Mouse (Mus musculus) bone marrow, adult 2 months (tissue): ENCODE measurements around the gene Gipc2. TPM values are rescaled to one million over a fixed set of nuclear protein-coding genes. Genes with fewer than 3 reads are reported as not detected.

Experiments used
- H3K27ac ChIP-seq: fragments of 200-500 bp; 2 replicates; pipeline ENCODE4 v1.5.1; 2012; ENCODE audit warnings: low read depth, mild to moderate bottlenecking, control low read depth, inconsistent platforms, low read length; ENCODE audit not compliant: control insufficient read depth, poor library complexity, insufficient read depth
- H3K4me1 ChIP-seq: fragments of 200-500 bp; 2 replicates; pipeline ENCODE4 v1.6.1; 2011; ENCODE audit warnings: low read length; ENCODE audit not compliant: control insufficient read depth, insufficient read depth
- H3K4me3 ChIP-seq: fragments of 200-500 bp; replicated peaks from 2 replicates; pipeline ENCODE3; 2011; ENCODE audit warnings: mild to moderate bottlenecking, low read depth, low read length, control low read depth; ENCODE audit not compliant: control insufficient read depth
- CTCF ChIP-seq: fragments of 200-500 bp; IDR thresholded peaks from 2 replicates; pipeline ENCODE4 v1.5.1; 2011; ENCODE audit warnings: low read length, control low read depth; ENCODE audit not compliant: control insufficient read depth, insufficient read depth
- POLR2A ChIP-seq: fragments of 200-500 bp; IDR thresholded peaks from 2 replicates; pipeline ENCODE4 v1.6.1; 2011; ENCODE audit warnings: low read depth, mild to moderate bottlenecking, control low read depth, low read length, borderline replicate concordance; ENCODE audit not compliant: control insufficient read depth
- WGBS: fragments of 180-500 bp; shearing (Covaris S2); methylation state at CpG from one replicate; pipeline ENCODE4 v1.1.7; 2018; 5-methylcytosine and 5-hydroxymethylcytosine counted together
- polyA plus RNA-seq: library from polyadenylated mRNA; stranded (reverse); fragments of >200 nt; gene quantifications from 2 replicates; pipeline ENCODE4 v1.2.4, GENCODE M21; 2011; ENCODE audit warnings: low replicate concordance; ENCODE audit not compliant: missing spikeins, insufficient read depth, insufficient read length

The Gipc2 gene
- polyA plus RNA-seq, 1 experiment = 4.1 TPM

GRCm38 (mm10) chr3:152111081-152111480 lies 54.9 kb downstream of the Gipc2 start:
- Histone ChIP-seq H3K4me3 (no peak overlapping the region), H3K27ac (no peak overlapping the region), H3K4me1 (peaks cover 3% of the 10 kb centered on the region)
- WGBS = 20% methylated on average over 9 of the region's 9 CpGs
- TF ChIP-seq POLR2A (no peak), CTCF (peak; percentile 51)

- TF ChIP-seq CTCF (no peak), POLR2A (no peak)
- H3K27ac ChIP-seq = no peak overlapping the region
- 70% methylated on average over 7 of the region's 7 CpGs for WGBS
- no peak overlapping the region for H3K4me3 ChIP-seq
- peaks cover 3% of the 10 kb centered on the region for H3K4me1 ChIP-seq
These were observed 56.8 kb downstream of the Gipc2 start for GRCm38 (mm10) chr3:152109260-152109587.

- Histone ChIP-seq H3K4me3 (no peak overlapping the region), H3K4me1 (peaks cover 3% of the 10 kb centered on the region), H3K27ac (no peak overlapping the region)
- TF ChIP-seq POLR2A = no peak
- WGBS = 52% methylated on average over 3 of the region's 3 CpGs
These were observed 57.3 kb downstream of the Gipc2 start for GRCm38 (mm10) chr3:152108560-152109259.

GRCm38 (mm10) chr3:152108003-152108395 lies 58.0 kb downstream of the Gipc2 start:
- WGBS = 32% methylated on average over 5 of the region's 5 CpGs
- no peak overlapping the region for H3K27ac ChIP-seq
- H3K4me1 ChIP-seq = no peaks in the 10 kb centered on the region; the same call in 1 of the 2 replicates
- no peak for TF ChIP-seq POLR2A
- no peak for TF ChIP-seq CTCF
- H3K4me3 ChIP-seq = no peak overlapping the region

GRCm38 (mm10) chr3:152107149-152108002 lies 58.7 kb downstream of the Gipc2 start:
- no peak overlapping the region for H3K27ac ChIP-seq
- 17% methylated on average over 30 of the region's 30 CpGs for WGBS
- no peak overlapping the region for H3K4me3 ChIP-seq
- H3K4me1 ChIP-seq = no peaks in the 10 kb centered on the region; the same call in 1 of the 2 replicates
- TF ChIP-seq POLR2A (no peak), CTCF (no peak)

GRCm38 (mm10) chr3:152106225-152107148 lies 59.5 kb downstream of the Gipc2 start:
- Histone ChIP-seq H3K27ac (no peak overlapping the region), H3K4me1 (no peaks in the 10 kb centered on the region; the same call in 1 of the 2 replicates), H3K4me3 (no peak overlapping the region)
- TF ChIP-seq CTCF (no peak), POLR2A (no peak)
- 6% methylated on average over 28 of the region's 28 CpGs for WGBS

GRCm38 (mm10) chr3:152105341-152105740 lies 60.7 kb downstream of the Gipc2 start:
- H3K4me3 ChIP-seq = no peak overlapping the region
- 10% methylated on average over 14 of the region's 14 CpGs for WGBS
- no peaks in the 10 kb centered on the region; the same call in 1 of the 2 replicates for H3K4me1 ChIP-seq
- peak; percentile 68 for TF ChIP-seq CTCF
- no peak for TF ChIP-seq POLR2A
- H3K27ac ChIP-seq = no peak overlapping the region
